Mouse (Mus musculus) thymus, postnatal 14 days (tissue): ENCODE measurements around the gene Gm21788.
"Not testable (repeated sequence)": the region's sequence is repeated elsewhere in the genome, so short reads cannot be mapped to it uniquely, and the experiment has no call there.

Experiments used
- DNase-seq: peaks from one replicate; pipeline ENCODE4 v3.0.0; 2021

Gene Gm21788

GRCm38 (mm10) chrY:7404710-7405109 is at the start of gene Gm21788:
Gm21788 (plus strand) TSS chrY:7405010.
- DNase-seq: not testable (repeated sequence)
